Mouse (Mus musculus) kidney, postnatal 0 days (tissue): ENCODE data around the gene Itpk1. TPM values are rescaled to one million over a fixed set of nuclear protein-coding genes. Genes with fewer than 3 reads are reported as not detected.
A peak's percentile ranks its signal among the peaks of the same experiment; 100 is the strongest.

ENCODE experiments used
- ATAC-seq: fragments of 200-750 bp; cut with Nextera tagmentation; replicated peaks from 2 replicates; pipeline ENCODE4 v1.8.0; 2017; ENCODE audit warnings: low read depth, moderate number of reproducible peaks, moderate TSS enrichment, moderate library complexity; ENCODE audit not compliant: low FRiP score
- DNase-seq: peaks from one replicate; pipeline ENCODE4 v3.0.0-alpha.2; 2016; ENCODE audit warnings: low spot score
- H3K27ac ChIP-seq: fragments of 300-500 bp; sonication (generic); 2 replicates; pipeline ENCODE4 v1.5.1; 2014; ENCODE audit warnings: mild to moderate bottlenecking
- H3K27me3 ChIP-seq: fragments of 300-500 bp; sonication (generic); 2 replicates; pipeline ENCODE4 v1.6.1; 2014; ENCODE audit warnings: low read length, mixed read lengths; ENCODE audit not compliant: insufficient read depth
- H3K36me3 ChIP-seq: fragments of 300-500 bp; sonication (generic); 2 replicates; pipeline ENCODE4 v1.6.1; 2014; ENCODE audit warnings: low read length, mixed read lengths; ENCODE audit not compliant: insufficient read depth
- H3K4me1 ChIP-seq: fragments of 300-500 bp; sonication (generic); replicated peaks from 2 replicates; pipeline ENCODE4 v1.6.1; 2014; ENCODE audit warnings: antibody characterized with exemption, low read length, mixed read lengths; ENCODE audit not compliant: insufficient read depth
- H3K4me2 ChIP-seq: fragments of 300-500 bp; sonication (generic); 2 replicates; pipeline ENCODE4 v1.6.1; 2014; ENCODE audit warnings: mild to moderate bottlenecking, low read length, moderate library complexity, mixed read lengths
- H3K4me3 ChIP-seq: fragments of 300-500 bp; sonication (generic); replicated peaks from 2 replicates; pipeline ENCODE4 v1.5.1; 2014; ENCODE audit warnings: low read depth, low read length
- H3K9ac ChIP-seq: fragments of 300-500 bp; sonication (generic); 2 replicates; pipeline ENCODE4 v1.6.1; 2014; ENCODE audit warnings: low read depth, low read length
- H3K9me3 ChIP-seq: fragments of 300-500 bp; sonication (generic); replicated peaks from 2 replicates; pipeline ENCODE4 v1.6.1; 2016; ENCODE audit warnings: low read length, inconsistent platforms, mixed read lengths
- CTCF ChIP-seq: IDR thresholded peaks from 2 replicates; pipeline ENCODE4 v1.5.1; 2016; ENCODE audit warnings: antibody characterized with exemption, low read depth, mild to moderate bottlenecking, moderate library complexity
- WGBS: fragments of 180-500 bp; shearing (Covaris S2); extraction: QIAGEN DNeasy Blood & Tissue Kit; methylation state at CpG from one replicate; pipeline ENCODE4 v1.1.7; 2014; 5-methylcytosine and 5-hydroxymethylcytosine counted together
- polyA plus RNA-seq: library from polyadenylated mRNA; unstranded; fragments of >200 nt; fragmentation: Nextera tagmentation; extraction: Ambion mirVana; gene quantifications from 2 replicates; pipeline ENCODE4 v1.2.1, GENCODE M21; 2015

The Itpk1 gene
- polyA plus RNA-seq, 1 experiment from 2014 or later: 16.1 TPM

DNA sequence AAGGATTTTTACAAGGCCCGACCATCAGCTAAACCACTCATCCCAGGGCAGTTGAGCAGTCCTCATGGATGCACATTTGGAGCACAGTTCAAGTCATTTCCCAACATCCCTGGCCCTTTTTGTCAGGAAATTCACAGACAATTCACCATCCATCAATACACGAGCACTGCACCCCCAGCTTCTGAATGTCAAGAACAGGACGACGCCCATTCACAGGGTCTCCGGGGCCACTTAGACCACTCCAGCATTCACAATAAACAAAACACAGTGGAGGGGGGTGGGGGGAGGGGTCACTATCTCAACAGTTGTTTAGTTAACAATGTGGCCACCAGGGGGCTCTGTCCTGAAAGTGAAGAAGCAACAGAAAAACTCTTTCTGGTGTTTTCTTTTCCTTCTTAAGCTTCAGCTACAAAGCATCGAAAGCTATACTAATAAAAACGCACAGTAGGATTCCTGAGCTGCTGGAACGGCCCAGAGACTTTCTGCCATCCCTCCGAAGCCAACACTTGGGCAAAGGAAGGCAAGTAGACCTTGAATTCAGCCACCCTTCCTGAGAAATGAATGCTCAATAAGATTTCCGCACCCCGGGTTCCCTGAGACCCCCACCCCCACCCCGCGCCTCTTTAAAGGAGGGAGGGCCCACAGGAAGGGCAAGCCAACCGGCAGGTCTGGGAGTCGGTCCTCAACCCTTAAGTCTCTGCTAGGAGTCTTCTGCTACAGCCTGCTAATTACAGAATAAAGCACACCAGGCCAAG lies 2.2 kb downstream of the Itpk1 start:
- peak; percentile 93 for DNase-seq
- H3K27ac ChIP-seq: peak overlapping the region; percentile 66
- H3K4me3 ChIP-seq: peak overlapping the region; percentile 78
- H3K27me3 ChIP-seq: no peaks in the 10 kb centered on the region
- H3K4me2 ChIP-seq: peak overlapping the region; percentile 96
- no peaks in the 10 kb centered on the region for H3K9me3 ChIP-seq
- H3K4me1 ChIP-seq: peaks cover 22% of the 10 kb centered on the region
- no peak for ATAC-seq
- H3K36me3 ChIP-seq: no peaks in the 10 kb centered on the region
- peak overlapping the region; percentile 23; the same call in 1 of the 2 replicates for H3K9ac ChIP-seq
- peak; percentile 82 for TF ChIP-seq CTCF
- 8% methylated on average over 15 of the region's 15 CpGs for whole genome bisulfite sequencing

DNA sequence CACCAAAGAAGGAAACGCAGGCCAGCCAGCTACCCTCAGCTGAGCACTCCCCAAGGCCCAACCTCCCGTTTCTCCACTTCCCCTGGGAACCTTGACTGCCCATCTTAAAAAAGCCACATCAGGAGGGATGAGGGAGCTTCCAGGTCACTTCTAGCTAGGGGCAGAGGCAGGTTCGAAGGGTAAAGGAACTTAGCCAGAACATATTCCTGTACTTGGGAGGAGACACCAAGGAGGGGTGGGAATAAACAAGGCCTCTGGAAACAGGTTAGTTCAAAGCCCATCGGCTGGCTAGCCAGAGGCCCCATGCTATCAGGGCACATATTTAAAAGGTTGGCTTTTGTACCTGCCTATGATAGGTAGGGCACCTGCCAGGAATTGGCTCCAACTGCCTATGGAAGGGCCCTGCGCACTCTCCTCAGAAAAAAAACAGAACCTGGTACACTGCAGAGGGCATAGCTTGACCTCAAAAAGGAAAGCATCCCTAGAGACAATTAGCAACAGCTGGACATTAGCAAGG lies 3.0 kb downstream of the Itpk1 start:
- ATAC-seq (no peak), DNase-seq (no peak)
- 86% methylated on average over 5 of the region's 5 CpGs for WGBS
- peaks cover 23% of the 10 kb centered on the region for H3K4me1 ChIP-seq
- no peaks in the 10 kb centered on the region for H3K27me3 ChIP-seq
- TF ChIP-seq CTCF: no peak
- no peaks in the 10 kb centered on the region for H3K36me3 ChIP-seq
- H3K9ac ChIP-seq: no peak overlapping the region
- H3K9me3 ChIP-seq: no peaks in the 10 kb centered on the region
- H3K27ac ChIP-seq: no peak overlapping the region
- H3K4me3 ChIP-seq: no peak overlapping the region
- H3K4me2 ChIP-seq: no peak overlapping the region

DNA sequence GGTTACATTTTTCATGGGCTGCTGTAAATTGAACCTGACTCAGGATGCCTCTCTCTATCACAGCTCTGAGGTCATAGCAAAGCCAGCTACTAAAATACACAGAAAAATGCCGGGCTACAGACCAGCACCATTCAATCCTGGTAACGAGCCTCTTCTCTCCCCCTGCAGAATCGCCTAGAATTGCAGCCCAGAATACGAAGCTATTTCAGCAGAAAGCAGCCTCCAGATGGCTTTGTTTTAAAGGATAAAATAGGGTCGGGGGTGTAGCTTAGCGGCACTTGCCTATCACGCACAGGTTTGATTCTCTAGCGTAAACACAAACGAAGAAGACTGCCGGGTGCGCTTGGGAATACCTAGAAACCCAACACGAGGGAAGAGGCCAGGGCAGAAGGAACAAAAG lies 4.3 kb downstream of the Itpk1 start:
- TF ChIP-seq CTCF: no peak
- H3K27me3 ChIP-seq: no peaks in the 10 kb centered on the region
- 42% methylated on average over 12 of the region's 12 CpGs for WGBS
- ATAC-seq (no peak), DNase-seq (peak; percentile 37)
- peaks cover 23% of the 10 kb centered on the region for H3K4me1 ChIP-seq
- no peaks in the 10 kb centered on the region for H3K9me3 ChIP-seq
- no peak overlapping the region for H3K27ac ChIP-seq
- H3K4me2 ChIP-seq: no peak overlapping the region
- H3K9ac ChIP-seq: no peak overlapping the region
- no peak overlapping the region for H3K4me3 ChIP-seq
- no peaks in the 10 kb centered on the region for H3K36me3 ChIP-seq

DNA sequence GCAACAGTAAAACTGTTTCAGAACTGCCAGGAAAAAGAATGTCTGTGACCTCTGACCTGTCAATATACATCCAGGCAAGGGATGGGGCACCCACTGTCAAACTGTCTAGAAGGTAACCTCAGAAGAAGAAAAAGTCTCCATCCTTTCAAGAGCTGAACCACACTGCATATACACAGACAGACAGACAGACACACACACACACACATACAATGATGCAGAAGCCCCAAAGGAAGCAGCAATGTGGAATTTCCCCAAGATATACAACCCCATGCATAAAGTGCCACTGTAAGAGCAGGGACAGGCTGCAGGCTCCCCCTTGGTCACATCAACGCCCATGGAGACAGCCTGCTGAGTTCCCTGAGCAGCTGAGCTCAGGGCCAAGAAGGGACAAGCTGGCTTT lies 5.6 kb downstream of the Itpk1 start:
- Histone ChIP-seq H3K9ac (no peak overlapping the region), H3K27ac (no peak overlapping the region), H3K9me3 (no peaks in the 10 kb centered on the region), H3K4me1 (peaks cover 23% of the 10 kb centered on the region), H3K36me3 (no peaks in the 10 kb centered on the region), H3K4me2 (no peak overlapping the region), H3K4me3 (no peak overlapping the region), H3K27me3 (no peaks in the 10 kb centered on the region)
- 45% methylated on average over 1 of the region's 1 CpGs for WGBS
- DNase-seq: no peak
- TF ChIP-seq CTCF: no peak
- no peak for ATAC-seq

DNA sequence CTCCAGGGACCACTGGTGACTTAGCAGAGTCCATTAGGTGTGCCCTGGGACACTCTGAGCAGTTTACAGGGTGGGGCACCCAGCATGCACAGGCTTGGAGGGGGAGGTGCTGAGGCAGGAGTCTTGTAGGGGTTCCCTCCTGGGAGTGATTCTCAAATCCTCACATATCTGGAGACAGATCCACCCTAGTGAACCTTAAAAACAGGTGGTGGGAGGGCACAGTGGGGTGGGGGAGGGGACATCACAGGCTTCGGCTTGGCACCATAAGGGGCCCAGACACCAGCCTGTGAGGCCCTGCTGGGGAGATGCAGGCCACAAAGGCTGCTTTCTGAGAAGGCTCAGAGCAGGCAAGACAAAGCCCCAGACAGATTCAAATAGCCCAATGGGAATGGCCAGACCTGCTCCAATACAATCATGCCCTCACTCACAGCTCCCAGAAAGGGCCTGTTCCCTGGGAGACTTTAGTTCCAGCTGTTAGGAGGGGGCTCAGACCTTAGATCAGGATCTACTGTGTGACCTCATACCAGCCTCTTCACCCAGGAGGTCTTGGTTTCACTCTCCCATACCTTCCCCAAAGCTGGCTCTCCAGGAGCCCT lies 6.5 kb downstream of the Itpk1 start:
- Histone ChIP-seq H3K4me1 (peaks cover 17% of the 10 kb centered on the region), H3K36me3 (no peaks in the 10 kb centered on the region), H3K4me2 (no peak overlapping the region), H3K9me3 (no peaks in the 10 kb centered on the region), H3K9ac (no peak overlapping the region), H3K27me3 (no peaks in the 10 kb centered on the region), H3K4me3 (no peak overlapping the region), H3K27ac (no peak overlapping the region)
- WGBS: 43% methylated on average over 1 of the region's 1 CpGs
- no peak; the same call in 1 of the 2 replicates for ATAC-seq
- DNase-seq: no peak
- no peak for TF ChIP-seq CTCF

DNA sequence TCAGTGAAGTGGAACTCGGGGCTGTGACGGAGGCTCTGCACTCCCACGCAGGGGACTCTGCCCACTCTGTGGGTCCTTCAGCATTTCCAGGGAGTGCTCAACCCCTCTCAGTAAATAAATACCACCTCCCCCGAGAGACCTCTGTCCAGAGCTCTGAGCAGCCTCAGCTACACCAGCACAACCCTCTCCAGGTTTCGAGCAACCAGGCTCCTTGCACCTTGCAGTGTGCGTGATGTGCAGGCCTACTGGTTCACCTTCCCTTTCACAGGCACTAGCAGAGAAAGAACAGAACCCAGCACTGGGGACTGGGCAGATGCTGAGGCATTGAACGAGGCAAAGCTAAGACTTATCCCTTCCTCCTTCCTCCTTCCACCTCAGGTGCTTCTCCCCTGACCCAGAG lies 7.3 kb downstream of the Itpk1 start:
- no peak overlapping the region for H3K9ac ChIP-seq
- no peaks in the 10 kb centered on the region for H3K9me3 ChIP-seq
- H3K27ac ChIP-seq: no peak overlapping the region
- ATAC-seq (peak; percentile 22; the same call in 1 of the 2 replicates), DNase-seq (no peak)
- no peaks in the 10 kb centered on the region for H3K36me3 ChIP-seq
- TF ChIP-seq CTCF: no peak
- no peak overlapping the region for H3K4me3 ChIP-seq
- no peak overlapping the region for H3K4me2 ChIP-seq
- no peaks in the 10 kb centered on the region for H3K27me3 ChIP-seq
- peaks cover 11% of the 10 kb centered on the region for H3K4me1 ChIP-seq
- 40% methylated on average over 7 of the region's 7 CpGs for WGBS
